Mouse (Mus musculus) midbrain, embryonic 15.5 days (tissue): ENCODE measurements around the gene Trim50. TPM values are rescaled to one million over a fixed set of nuclear protein-coding genes. Genes with fewer than 3 reads are reported as not detected.

ENCODE experiments used
- ATAC-seq: fragments of 200-750 bp; cut with Nextera tagmentation; replicated peaks from 2 replicates; pipeline ENCODE4 v1.8.0; 2017; ENCODE audit warnings: moderate TSS enrichment
- H3K27ac ChIP-seq: fragments of 300-500 bp; sonication (generic); 2 replicates; pipeline ENCODE4 v1.5.1; 2015; ENCODE audit warnings: mild to moderate bottlenecking, inconsistent platforms
- H3K27me3 ChIP-seq: fragments of 300-500 bp; sonication (generic); replicated peaks from 2 replicates; pipeline ENCODE4 v1.6.1; 2015; ENCODE audit warnings: inconsistent platforms
- H3K36me3 ChIP-seq: fragments of 300-500 bp; sonication (generic); replicated peaks from 2 replicates; pipeline ENCODE4 v1.6.1; 2015; ENCODE audit warnings: inconsistent platforms
- H3K4me1 ChIP-seq: fragments of 300-500 bp; sonication (generic); 2 replicates; pipeline ENCODE4 v1.6.1; 2015; ENCODE audit warnings: inconsistent platforms
- H3K4me2 ChIP-seq: fragments of 300-500 bp; sonication (generic); 2 replicates; pipeline ENCODE4 v1.6.1; 2015; ENCODE audit warnings: inconsistent platforms, mild to moderate bottlenecking, moderate library complexity
- H3K4me3 ChIP-seq: fragments of 300-500 bp; sonication (generic); 2 replicates; pipeline ENCODE4 v1.5.1; 2015; ENCODE audit warnings: mild to moderate bottlenecking, inconsistent platforms
- H3K9ac ChIP-seq: fragments of 300-500 bp; sonication (generic); 2 replicates; pipeline ENCODE4 v1.6.1; 2015; ENCODE audit warnings: mild to moderate bottlenecking, inconsistent platforms
- H3K9me3 ChIP-seq: fragments of 300-500 bp; sonication (generic); 2 replicates; pipeline ENCODE4 v1.6.1; 2016; ENCODE audit warnings: inconsistent platforms
- WGBS: fragments of 180-500 bp; shearing (Covaris S2); methylation state at CpG from one replicate; pipeline ENCODE4 v1.1.7; 2015; ENCODE audit warnings: mixed read lengths; 5-methylcytosine and 5-hydroxymethylcytosine counted together
- polyA plus RNA-seq: library from polyadenylated mRNA; unstranded; fragments of >200 nt; fragmentation: Nextera tagmentation; extraction: Ambion mirVana; gene quantifications from 2 replicates; pipeline ENCODE4 v1.2.1, GENCODE M21; 2015

Trim50 gene
- not detected in 2 replicates for polyA plus RNA-seq

DNA sequence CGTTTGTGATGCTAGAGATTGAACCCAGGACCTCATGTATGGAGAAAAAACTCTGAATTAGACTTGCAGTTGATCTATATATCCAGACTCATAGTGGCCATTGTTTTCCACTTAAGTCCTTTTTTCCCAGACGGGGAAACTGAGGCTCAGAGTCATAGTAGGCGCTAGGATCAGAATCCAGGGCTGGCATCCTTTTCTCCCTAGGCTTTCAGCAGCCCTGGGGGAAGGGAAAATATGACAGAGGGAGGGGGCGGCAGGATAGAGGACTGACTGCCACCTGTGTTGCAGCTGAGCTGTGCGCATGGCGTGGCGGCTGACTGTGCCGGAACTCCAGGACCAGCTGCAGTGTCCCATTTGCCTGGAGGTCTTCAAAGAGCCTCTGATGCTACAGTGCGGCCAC lies at the start of gene Trim50:
Trim50 (plus strand) TSS at position 301 of the 400 bp plus-strand sequence.
- H3K4me1 ChIP-seq, result no peaks in the 10 kb centered on the region
- no peak within 1 kb of the TSS for H3K4me3 ChIP-seq
- peaks cover 7% of the 10 kb centered on the region; the same call in 1 of the 2 replicates for H3K9me3 ChIP-seq
- H3K27ac ChIP-seq, result no peak within 1 kb of the TSS
- no peak for ATAC-seq
- H3K27me3 ChIP-seq, result no peaks in the 10 kb centered on the region
- WGBS, result 66% methylated on average over 9 of the region's 9 CpGs
- no peaks in the 10 kb centered on the region for H3K36me3 ChIP-seq
- H3K9ac ChIP-seq, result no peak within 1 kb of the TSS
- no peak within 1 kb of the TSS for H3K4me2 ChIP-seq

GRCm38 (mm10) chr5:135306321-135306965 lies 46.7 kb upstream of the Trim50 start:
- 38% methylated on average over 10 of the region's 10 CpGs for WGBS
- H3K36me3 ChIP-seq, result no peaks in the 10 kb centered on the region

DNA sequence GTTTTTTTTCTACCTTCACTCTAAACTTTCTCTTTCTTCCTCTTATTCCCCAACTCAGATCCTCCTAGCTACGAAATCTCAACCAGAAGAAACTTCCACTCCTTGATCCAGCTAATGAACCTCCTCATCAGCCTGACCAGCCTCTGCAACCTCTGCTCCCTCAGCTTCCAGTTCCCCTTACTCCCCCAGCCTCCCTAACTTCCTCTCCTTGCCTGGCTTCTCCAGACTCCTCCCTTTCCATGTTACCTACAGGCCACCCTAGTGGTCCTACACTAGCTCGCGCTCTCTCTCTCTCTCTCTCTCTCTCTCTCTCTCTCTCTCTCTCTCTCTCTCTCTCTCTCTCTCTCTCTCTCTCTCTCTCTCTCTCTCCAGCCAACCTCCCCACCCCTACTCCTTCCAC lies 36.9 kb upstream of the Trim50 start:
- 76% methylated on average over 3 of the region's 3 CpGs for WGBS

More at GRCm38 (mm10) chr5:135306321-135306965, 46.7 kb upstream of the Trim50 start:
- H3K4me2 ChIP-seq, result no peak overlapping the region
- H3K4me3 ChIP-seq, result no peak overlapping the region
- H3K27me3 ChIP-seq, result no peaks in the 10 kb centered on the region
- no peak overlapping the region for H3K9ac ChIP-seq
- H3K27ac ChIP-seq, result no peak overlapping the region
- no peaks in the 10 kb centered on the region for H3K9me3 ChIP-seq
- ATAC-seq, result no peak
- no peaks in the 10 kb centered on the region for H3K4me1 ChIP-seq

DNA sequence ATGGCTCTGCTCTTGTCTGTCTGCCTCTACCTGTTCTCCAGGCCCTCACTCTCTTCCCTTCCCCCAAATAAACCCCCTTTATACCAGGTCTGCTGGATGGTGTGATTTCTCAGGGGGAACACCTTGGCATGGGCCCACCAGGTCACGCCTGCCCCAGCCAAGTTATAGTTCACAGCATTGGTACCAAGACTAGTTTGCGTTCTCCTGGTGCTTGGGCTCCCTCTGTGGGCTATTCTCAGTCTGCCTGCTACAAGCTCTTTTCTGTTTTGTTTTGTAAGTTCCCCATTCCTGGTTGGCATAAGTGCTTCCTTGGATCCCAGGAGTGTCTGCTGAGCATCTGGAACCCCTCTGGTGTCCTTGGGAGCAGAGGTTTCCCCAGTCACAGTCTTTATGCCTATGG lies 33.2 kb upstream of the Trim50 start:
- Histone ChIP-seq H3K4me1 (no peaks in the 10 kb centered on the region), H3K4me2 (no peak overlapping the region), H3K36me3 (no peaks in the 10 kb centered on the region), H3K9me3 (no peaks in the 10 kb centered on the region), H3K9ac (no peak overlapping the region), H3K4me3 (no peak overlapping the region), H3K27me3 (no peaks in the 10 kb centered on the region), H3K27ac (no peak overlapping the region)
- ATAC-seq, result no peak
- WGBS, result 63% methylated on average over 2 of the region's 2 CpGs

More for the DNA sequence above, 36.9 kb upstream of the Trim50 start:
- no peaks in the 10 kb centered on the region for H3K9me3 ChIP-seq
- H3K36me3 ChIP-seq, result no peaks in the 10 kb centered on the region
- no peaks in the 10 kb centered on the region for H3K4me1 ChIP-seq
- H3K27me3 ChIP-seq, result no peaks in the 10 kb centered on the region
- H3K27ac ChIP-seq, result no peak overlapping the region
- H3K9ac ChIP-seq, result no peak overlapping the region
- H3K4me2 ChIP-seq, result no peak overlapping the region
- H3K4me3 ChIP-seq, result no peak overlapping the region
- ATAC-seq, result no peak

DNA sequence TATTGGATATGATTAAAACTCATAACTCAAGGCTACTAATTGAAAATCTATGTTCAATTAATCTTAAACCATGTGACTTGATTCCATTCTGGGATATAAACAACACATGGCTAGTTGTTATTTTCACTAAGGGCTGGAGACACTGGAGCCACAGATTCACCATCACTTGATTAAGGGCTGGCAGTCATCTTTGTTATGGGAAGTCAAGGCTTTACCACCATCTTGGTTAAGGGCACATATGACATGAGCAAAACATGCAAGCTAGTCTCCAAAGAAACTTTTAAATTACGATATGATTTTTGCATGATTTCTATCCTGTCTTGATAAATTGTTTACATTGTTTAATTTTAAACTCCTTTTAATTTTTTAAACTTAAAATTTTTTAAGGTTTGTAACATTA lies 30.9 kb upstream of the Trim50 start:
- Histone ChIP-seq H3K36me3 (no peaks in the 10 kb centered on the region), H3K9ac (no peak overlapping the region), H3K9me3 (no peaks in the 10 kb centered on the region), H3K4me1 (no peaks in the 10 kb centered on the region), H3K27me3 (no peaks in the 10 kb centered on the region), H3K27ac (no peak overlapping the region), H3K4me3 (no peak overlapping the region), H3K4me2 (no peak overlapping the region)
- 86% methylated on average over 1 of the region's 1 CpGs for WGBS
- ATAC-seq, result no peak

GRCm38 (mm10) chr5:135326121-135326659 lies 26.9 kb upstream of the Trim50 start:
- Histone ChIP-seq H3K9me3 (no peaks in the 10 kb centered on the region), H3K36me3 (no peaks in the 10 kb centered on the region), H3K4me3 (no peak overlapping the region), H3K4me1 (no peaks in the 10 kb centered on the region), H3K9ac (no peak overlapping the region), H3K4me2 (no peak overlapping the region), H3K27me3 (no peaks in the 10 kb centered on the region), H3K27ac (peak overlapping the region; percentile 54; the same call in 1 of the 2 replicates)
- peak; percentile 63; the same call in 1 of the 2 replicates for ATAC-seq
- WGBS, result 7% methylated on average over 3 of the region's 3 CpGs

GRCm38 (mm10) chr5:135329471-135329870 lies 23.6 kb upstream of the Trim50 start:
- 83% methylated on average over 4 of the region's 4 CpGs for WGBS

GRCm38 (mm10) chr5:135330201-135330600 lies 22.9 kb upstream of the Trim50 start:
- whole genome bisulfite sequencing, result 84% methylated on average over 5 of the region's 5 CpGs

More at GRCm38 (mm10) chr5:135329471-135329870, 23.6 kb upstream of the Trim50 start:
- Histone ChIP-seq H3K9me3 (no peaks in the 10 kb centered on the region), H3K4me2 (no peak overlapping the region), H3K27me3 (no peaks in the 10 kb centered on the region), H3K4me3 (no peak overlapping the region), H3K36me3 (no peaks in the 10 kb centered on the region), H3K27ac (no peak overlapping the region), H3K4me1 (no peaks in the 10 kb centered on the region), H3K9ac (no peak overlapping the region)
- ATAC-seq, result no peak

DNA sequence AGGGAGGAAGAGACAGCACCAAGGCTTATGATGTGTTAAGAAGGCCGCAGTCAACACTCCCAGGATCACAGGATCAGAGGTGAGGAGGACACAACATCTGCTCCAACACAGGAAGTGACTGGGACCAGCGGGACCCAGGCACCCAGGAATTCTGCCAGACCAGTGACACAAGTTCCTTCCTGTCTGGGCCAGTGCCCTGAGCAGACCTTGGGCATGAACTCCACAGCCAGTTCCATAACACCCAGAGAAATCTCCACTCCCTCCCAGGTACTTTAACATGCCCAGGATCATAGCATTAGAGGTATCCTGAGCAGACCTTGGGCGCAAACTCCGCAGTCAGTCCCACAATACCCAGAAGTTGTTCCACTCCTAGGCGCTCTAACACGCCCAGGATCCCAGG lies 21.9 kb upstream of the Trim50 start:
- ATAC-seq, result no peak
- Histone ChIP-seq H3K9me3 (no peaks in the 10 kb centered on the region), H3K4me1 (no peaks in the 10 kb centered on the region), H3K4me2 (no peak overlapping the region), H3K36me3 (no peaks in the 10 kb centered on the region), H3K4me3 (no peak overlapping the region), H3K27ac (no peak overlapping the region), H3K9ac (no peak overlapping the region), H3K27me3 (no peaks in the 10 kb centered on the region)
- WGBS, result 89% methylated on average over 6 of the region's 6 CpGs

More at GRCm38 (mm10) chr5:135330201-135330600, 22.9 kb upstream of the Trim50 start:
- Histone ChIP-seq H3K4me3 (no peak overlapping the region), H3K9ac (no peak overlapping the region), H3K27ac (no peak overlapping the region), H3K4me1 (no peaks in the 10 kb centered on the region), H3K27me3 (no peaks in the 10 kb centered on the region), H3K36me3 (no peaks in the 10 kb centered on the region), H3K4me2 (no peak overlapping the region), H3K9me3 (no peaks in the 10 kb centered on the region)
- ATAC-seq, result no peak

GRCm38 (mm10) chr5:135337575-135337974 lies 15.5 kb upstream of the Trim50 start:
- H3K27me3 ChIP-seq, result no peaks in the 10 kb centered on the region
- no peak for ATAC-seq
- no peak overlapping the region for H3K4me3 ChIP-seq
- no peaks in the 10 kb centered on the region for H3K36me3 ChIP-seq
- no peaks in the 10 kb centered on the region for H3K4me1 ChIP-seq
- no peaks in the 10 kb centered on the region for H3K9me3 ChIP-seq
- no peak overlapping the region for H3K9ac ChIP-seq
- H3K4me2 ChIP-seq, result no peak overlapping the region
- 70% methylated on average over 3 of the region's 3 CpGs for WGBS
- no peak overlapping the region for H3K27ac ChIP-seq

DNA sequence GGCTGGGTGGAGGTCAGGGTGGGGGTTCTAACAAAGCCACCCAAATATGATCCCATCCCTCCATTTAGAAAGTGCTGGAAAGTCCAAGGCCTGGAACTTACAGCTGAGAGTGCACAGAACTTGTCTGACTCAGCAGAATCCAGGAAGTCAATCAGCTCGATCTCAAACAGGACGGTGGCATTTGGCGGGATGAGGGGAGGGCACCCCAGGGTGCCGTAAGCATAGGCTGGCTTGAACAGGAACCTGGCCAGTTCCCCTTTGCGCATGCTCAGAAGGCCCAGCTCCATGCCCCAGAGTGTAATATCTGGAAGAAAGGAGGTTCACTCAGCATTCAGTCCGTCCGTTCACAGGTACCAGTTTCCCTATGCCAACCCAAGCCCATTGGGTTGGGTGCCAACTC lies 7.1 kb upstream of the Trim50 start:
- Histone ChIP-seq H3K4me1 (no peaks in the 10 kb centered on the region), H3K4me2 (no peak overlapping the region), H3K27me3 (no peaks in the 10 kb centered on the region), H3K27ac (no peak overlapping the region), H3K4me3 (no peak overlapping the region), H3K9ac (no peak overlapping the region), H3K36me3 (no peaks in the 10 kb centered on the region), H3K9me3 (peaks cover 4% of the 10 kb centered on the region; the same call in 1 of the 2 replicates)
- no peak for ATAC-seq
- 85% methylated on average over 7 of the region's 7 CpGs for WGBS

- no peak for ATAC-seq
- H3K27ac ChIP-seq, result no peak overlapping the region
- H3K27me3 ChIP-seq, result no peaks in the 10 kb centered on the region
- no peaks in the 10 kb centered on the region for H3K36me3 ChIP-seq
- H3K4me2 ChIP-seq, result no peak overlapping the region
- H3K9ac ChIP-seq, result no peak overlapping the region
- H3K9me3 ChIP-seq, result peaks cover 4% of the 10 kb centered on the region; the same call in 1 of the 2 replicates
- 25% methylated on average over 1 of the region's 1 CpGs for WGBS
- no peak overlapping the region for H3K4me3 ChIP-seq
- H3K4me1 ChIP-seq, result no peaks in the 10 kb centered on the region
These were observed 6.7 kb upstream of the Trim50 start for GRCm38 (mm10) chr5:135346430-135346829.

DNA sequence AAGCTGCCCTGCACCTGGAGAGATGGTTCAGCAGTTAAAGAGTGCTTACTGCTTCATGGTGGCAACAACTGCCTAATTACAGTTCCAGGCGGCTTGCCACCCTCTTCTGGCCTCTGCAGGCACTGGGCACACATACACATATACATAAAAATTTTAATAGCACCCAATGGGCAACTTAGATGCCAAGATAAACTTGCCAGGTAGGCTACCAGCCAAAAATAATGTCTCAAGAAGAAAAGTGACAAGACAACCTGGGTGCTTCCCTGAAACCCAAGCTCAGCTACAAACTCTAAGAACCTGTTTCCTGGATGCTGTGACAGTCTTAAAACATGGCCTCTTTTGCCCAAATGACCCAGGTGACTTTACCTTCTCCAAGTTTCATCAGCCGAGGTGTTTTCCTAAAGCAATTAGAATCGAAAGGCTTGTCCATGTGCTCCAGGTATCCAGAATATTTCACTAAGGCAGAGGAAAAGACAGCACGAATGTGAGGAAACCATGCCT lies 5.5 kb upstream of the Trim50 start:
- Histone ChIP-seq H3K36me3 (no peaks in the 10 kb centered on the region), H3K4me1 (no peaks in the 10 kb centered on the region), H3K9me3 (peaks cover 4% of the 10 kb centered on the region; the same call in 1 of the 2 replicates), H3K27ac (no peak overlapping the region), H3K27me3 (no peaks in the 10 kb centered on the region), H3K4me2 (no peak overlapping the region), H3K4me3 (no peak overlapping the region), H3K9ac (no peak overlapping the region)
- no peak for ATAC-seq
- 68% methylated on average over 4 of the region's 4 CpGs for WGBS
